ENCODE assay signal across 24 mouse cellular contexts in genomic region chr9:44324147-44324546, GRCm38 (mm10). TPM values are rescaled to one million over a fixed set of nuclear protein-coding genes. Genes with fewer than 3 reads are reported as not detected.
DNase-seq lines count a peak whose midpoint lies in the region; ATAC-seq and TF ChIP-seq lines count a peak whose summit lies in the region.
"Had no signal": no experiment of that assay in that cellular context is flagged by ENCODE, and none has a peak within 500 bp of the region (broad histone marks: within the 10 kb centered on the region; RNA-seq: fewer than 3 reads in every experiment).

No protein-coding gene starts in this region.

- H3K4me1 ChIP-seq in midbrain, embryonic 11.5 days (ENCODE audit: control insufficient read depth, insufficient read depth, low read length) = peaks cover 21% of the 10 kb centered on the region
- peaks cover 23% of the 10 kb centered on the region for H3K4me1 ChIP-seq in midbrain, embryonic 14.5 days (ENCODE audit: control insufficient read depth, insufficient read depth, low read length)

- H3K4me3 ChIP-seq in layer of hippocampus, adult 2 months = no peak overlapping the region
- no peak overlapping the region for H3K4me3 ChIP-seq in midbrain, embryonic 11.5 days (ENCODE audit: low read depth, low read length)
- H3K4me3 ChIP-seq in midbrain, embryonic 14.5 days (replicated peaks; ENCODE audit: low read depth, low read length) = no peak overlapping the region
- H3K4me3 ChIP-seq: embryonic facial prominence, embryonic 15.5 days; heart, embryonic 10.5 days; kidney, embryonic 15.5 days; left cerebral cortex, adult 2 months; neural tube, embryonic 15.5 days; stomach, embryonic 15.5 days had no signal

- H3K27me3 ChIP-seq in midbrain, embryonic 11.5 days (ENCODE audit: control insufficient read depth, insufficient read depth, low read length) = no peaks in the 10 kb centered on the region
- no peaks in the 10 kb centered on the region for H3K27me3 ChIP-seq in midbrain, embryonic 14.5 days (ENCODE audit: control insufficient read depth, insufficient read depth, low read length)
- H3K27me3 ChIP-seq: embryonic facial prominence, embryonic 15.5 days; kidney, embryonic 15.5 days; neural tube, embryonic 15.5 days; stomach, embryonic 15.5 days had no signal

- no peak overlapping the region for H3K4me2 ChIP-seq in midbrain, embryonic 11.5 days
- H3K4me2 ChIP-seq in midbrain, embryonic 14.5 days (ENCODE audit: low read length) = no peak overlapping the region
- H3K4me2 ChIP-seq: embryonic facial prominence, embryonic 15.5 days; kidney, embryonic 15.5 days; neural tube, embryonic 15.5 days; stomach, embryonic 15.5 days had no signal

- ATAC-seq in CD4-positive, CD25-positive, alpha-beta regulatory T cell, adult 4 months = no peak
- no peak for ATAC-seq in midbrain, embryonic 11.5 days (ENCODE audit: low FRiP score)
- ATAC-seq in midbrain, embryonic 14.5 days (ENCODE audit: low FRiP score, low TSS enrichment) = no peak
- ATAC-seq: forebrain, embryonic 16.5 days; hindbrain, embryonic 16.5 days; intestine, postnatal 0 days had no signal

- peaks cover 4% of the 10 kb centered on the region; the same call in 1 of the 2 replicates for H3K36me3 ChIP-seq in midbrain, embryonic 11.5 days (ENCODE audit: control insufficient read depth, insufficient read depth, low read length)
- peaks cover 5% of the 10 kb centered on the region; the same call in 1 of the 2 replicates for H3K36me3 ChIP-seq in midbrain, embryonic 14.5 days (ENCODE audit: control insufficient read depth, insufficient read depth, low read length)
- H3K36me3 ChIP-seq: stomach, embryonic 15.5 days had no signal

- H3K27ac ChIP-seq in layer of hippocampus, adult 2 months = peak overlapping the region; percentile 40; the same call in 1 of the 2 replicates
- no peak overlapping the region for H3K27ac ChIP-seq in midbrain, embryonic 11.5 days (ENCODE audit: low read depth, low read length)
- H3K27ac ChIP-seq in midbrain, embryonic 14.5 days (replicated peaks; ENCODE audit: low read depth, low read length) = no peak overlapping the region
- H3K27ac ChIP-seq: embryonic facial prominence, embryonic 15.5 days; heart, embryonic 10.5 days; kidney, embryonic 15.5 days; left cerebral cortex, adult 2 months; neural tube, embryonic 15.5 days; stomach, embryonic 15.5 days had no signal

- 84% methylated on average over 6 of the region's 6 CpGs for WGBS in midbrain, embryonic 11.5 days
- 80% methylated on average over 6 of the region's 6 CpGs for WGBS in midbrain, embryonic 14.5 days

- peak; percentile 27 for DNase-seq in CD4-positive, CD25-positive, alpha-beta regulatory T cell, adult 2 months (ENCODE audit: low read depth, low spot score)
- no peak for DNase-seq in layer of hippocampus, adult 2 months (ENCODE audit: low spot score in 2 of 2)
- DNase-seq in layer of hippocampus, adult 8-10 months (ENCODE audit: low spot score in 2 of 2) = no peak
- DNase-seq in midbrain, embryonic 11.5 days (ENCODE audit: low spot score, missing footprints) = peak; percentile 73
- DNase-seq in midbrain, embryonic 14.5 days = no peak
- DNase-seq in lung, postnatal 36 days = no peak
- DNase-seq: cerebellum, adult 9-10 months; gastrocnemius, postnatal 10 days; heart, postnatal 4 days; kidney, postnatal 4 days; lung, postnatal 14 days; right cerebral cortex, adult 18-20 months; right cerebral cortex, postnatal 4 days; thymus, postnatal 25 days had no signal

- TF ChIP-seq CTCF in layer of hippocampus, adult 2 months (conservative IDR thresholded peaks at IDR 0.05) = no peak

- no peak overlapping the region for H3K9ac ChIP-seq in midbrain, embryonic 11.5 days (ENCODE audit: low read length)
- no peak overlapping the region for H3K9ac ChIP-seq in midbrain, embryonic 14.5 days (replicated peaks; ENCODE audit: low read length)
- H3K9ac ChIP-seq: embryonic facial prominence, embryonic 15.5 days; kidney, embryonic 15.5 days; neural tube, embryonic 15.5 days; stomach, embryonic 15.5 days had no signal

- no peaks in the 10 kb centered on the region for H3K9me3 ChIP-seq in midbrain, embryonic 11.5 days (ENCODE audit: control insufficient read depth, low read length)
- no peaks in the 10 kb centered on the region for H3K9me3 ChIP-seq in midbrain, embryonic 14.5 days (ENCODE audit: control insufficient read depth, low read length)
- H3K9me3 ChIP-seq: embryonic facial prominence, embryonic 15.5 days; heart, embryonic 10.5 days; kidney, embryonic 15.5 days; neural tube, embryonic 15.5 days; stomach, embryonic 15.5 days had no signal

RNA-seq across cellular contexts. Expression of gene Dpagt1, which starts 1.7 kb away (rescaled TPM):
- polyA plus RNA-seq in CD4-positive, CD25-positive, alpha-beta regulatory T cell, adult 4 months (2017; shearing (Covaris generic)) = 10 to 100 TPM; 15.7 to 16.0 TPM
- 10 to 100 TPM; 14.5 to 15.3 TPM for total RNA-seq in layer of hippocampus, adult 2 months (2021)
- 10 to 100 TPM; 15.1 to 19.7 (median 16.1) TPM for total RNA-seq in layer of hippocampus, adult 8-10 months (2022)
- 41.8 and 48.9 TPM in 2 replicates for polyA plus RNA-seq in midbrain, embryonic 11.5 days (2014; fragmentation: Nextera tagmentation; extraction: Ambion mirVana)
- polyA plus RNA-seq in midbrain, embryonic 14.5 days (2014; fragmentation: Nextera tagmentation; extraction: Ambion mirVana) = 37.0 and 40.5 TPM in 2 replicates

RNA-seq across cellular contexts. Expression of gene C2cd2l, which starts 4.1 kb away (rescaled TPM):
- 1 to 10 TPM; 3.2 to 3.6 TPM for polyA plus RNA-seq in CD4-positive, CD25-positive, alpha-beta regulatory T cell, adult 4 months (2017; shearing (Covaris generic))
- total RNA-seq in layer of hippocampus, adult 2 months (2021) = 100 to 1,000 TPM; 186 to 206 TPM
- 100 to 1,000 TPM; 177 to 228 (median 205) TPM for total RNA-seq in layer of hippocampus, adult 8-10 months (2022)
- polyA plus RNA-seq in midbrain, embryonic 11.5 days (2014; fragmentation: Nextera tagmentation; extraction: Ambion mirVana) = 9.8 and 10.4 TPM in 2 replicates
- polyA plus RNA-seq in midbrain, embryonic 14.5 days (2014; fragmentation: Nextera tagmentation; extraction: Ambion mirVana) = 25.2 and 25.5 TPM in 2 replicates

RNA-seq across cellular contexts. Expression of gene H2afx, which starts 10.3 kb away (rescaled TPM):
- polyA plus RNA-seq in CD4-positive, CD25-positive, alpha-beta regulatory T cell, adult 4 months (2017; shearing (Covaris generic)) = 10 to 100 TPM; 11.3 to 14.7 TPM
- 10 to 100 TPM; 42.5 to 44.2 TPM for total RNA-seq in layer of hippocampus, adult 2 months (2021)
- total RNA-seq in layer of hippocampus, adult 8-10 months (2022) = 10 to 100 TPM; 40.3 to 44.3 (median 41.6) TPM
- 355 and 377 TPM in 2 replicates for polyA plus RNA-seq in midbrain, embryonic 11.5 days (2014; fragmentation: Nextera tagmentation; extraction: Ambion mirVana)
- polyA plus RNA-seq in midbrain, embryonic 14.5 days (2014; fragmentation: Nextera tagmentation; extraction: Ambion mirVana) = 98.1 and 128 TPM in 2 replicates

RNA-seq across cellular contexts. Expression of gene Hinfp, which starts 18.7 kb away (rescaled TPM):
- 10 to 100 TPM; 20.0 to 23.4 TPM for polyA plus RNA-seq in CD4-positive, CD25-positive, alpha-beta regulatory T cell, adult 4 months (2017; shearing (Covaris generic))
- 10 to 100 TPM; 26.0 to 36.9 TPM for total RNA-seq in layer of hippocampus, adult 2 months (2021)
- 10 to 100 TPM; 32.0 to 40.3 (median 38.4) TPM for total RNA-seq in layer of hippocampus, adult 8-10 months (2022)
- polyA plus RNA-seq in midbrain, embryonic 11.5 days (2014; fragmentation: Nextera tagmentation; extraction: Ambion mirVana) = 25.6 and 28.0 TPM in 2 replicates
- 15.9 and 24.7 TPM in 2 replicates for polyA plus RNA-seq in midbrain, embryonic 14.5 days (2014; fragmentation: Nextera tagmentation; extraction: Ambion mirVana)

RNA-seq across cellular contexts. Expression of gene Hmbs, which starts 19.9 kb away (rescaled TPM):
- 10 to 100 TPM; 23.7 to 24.0 TPM for polyA plus RNA-seq in CD4-positive, CD25-positive, alpha-beta regulatory T cell, adult 4 months (2017; shearing (Covaris generic))
- 10 to 100 TPM; 21.9 to 22.1 TPM for total RNA-seq in layer of hippocampus, adult 2 months (2021)
- total RNA-seq in layer of hippocampus, adult 8-10 months (2022) = 10 to 100 TPM; 20.2 to 26.9 (median 25.3) TPM
- 147 and 158 TPM in 2 replicates for polyA plus RNA-seq in midbrain, embryonic 11.5 days (2014; fragmentation: Nextera tagmentation; extraction: Ambion mirVana)
- polyA plus RNA-seq in midbrain, embryonic 14.5 days (2014; fragmentation: Nextera tagmentation; extraction: Ambion mirVana) = 53.5 and 64.7 TPM in 2 replicates

Comparison
In these comparisons a context has a peak if more than half of its experiments do, and no peak if none do; other contexts are left out.
1. DNase-seq: peak in CD4-positive, CD25-positive, alpha-beta regulatory T cell, adult 2 months (single experiment) and midbrain, embryonic 11.5 days (single experiment); none in layer of hippocampus, adult 2 months (0 of 2), layer of hippocampus, adult 8-10 months (0 of 2), midbrain, embryonic 14.5 days (single experiment) and lung, postnatal 36 days (single experiment).